Mouse (Mus musculus): ENCODE measurements around the gene Cxcl9. TPM values are rescaled to one million over a fixed set of nuclear protein-coding genes. Genes with fewer than 3 reads are reported as not detected.

Gene Cxcl9
- polyA plus RNA-seq (2015; fragmentation: Nextera tagmentation; extraction: Ambion mirVana): 0.49 TPM in 1 of 2 replicates, not detected in the other

- Histone ChIP-seq H3K4me2 (no peak within 1 kb of the TSS), H3K36me3 (no peaks in the 10 kb centered on the region), H3K9ac (no peak within 1 kb of the TSS), H3K27ac (no peak within 1 kb of the TSS), H3K9me3 (replicated peaks) (no peaks in the 10 kb centered on the region), H3K4me1 (replicated peaks) (peaks cover 14% of the 10 kb centered on the region), H3K27me3 (0 out of 2 replicates have a peak, but pooled peaks cover 4% of the 10 kb centered on the region), H3K4me3 (no peak within 1 kb of the TSS)
- WGBS: 80% methylated on average over 7 of the region's 7 CpGs
- ATAC-seq (replicated peaks; ENCODE audit: insufficient number of reproducible peaks, insufficient read depth, low FRiP score, low read depth): no peak
These were observed at the start of gene Cxcl9 for GRCm38 (mm10) chr5:92327929-92328328. TSS of gene Cxcl9 (minus strand) at chr5:92328079.

GRCm38 (mm10) chr5:92376795-92377405 is 49.0 kb upstream of the Cxcl9 start:
- Histone ChIP-seq H3K4me1 (replicated peaks) (peaks cover 18% of the 10 kb centered on the region), H3K4me3 (no peak overlapping the region), H3K27ac (no peak overlapping the region), H3K27me3 (no peaks in the 10 kb centered on the region), H3K9me3 (replicated peaks) (no peaks in the 10 kb centered on the region), H3K36me3 (no peaks in the 10 kb centered on the region), H3K4me2 (peak overlapping the region; percentile 42), H3K9ac (no peak overlapping the region)
- ATAC-seq (replicated peaks; ENCODE audit: insufficient number of reproducible peaks, insufficient read depth, low FRiP score, low read depth): no peak
- WGBS: 19% methylated on average over 13 of the region's 13 CpGs

DNA sequence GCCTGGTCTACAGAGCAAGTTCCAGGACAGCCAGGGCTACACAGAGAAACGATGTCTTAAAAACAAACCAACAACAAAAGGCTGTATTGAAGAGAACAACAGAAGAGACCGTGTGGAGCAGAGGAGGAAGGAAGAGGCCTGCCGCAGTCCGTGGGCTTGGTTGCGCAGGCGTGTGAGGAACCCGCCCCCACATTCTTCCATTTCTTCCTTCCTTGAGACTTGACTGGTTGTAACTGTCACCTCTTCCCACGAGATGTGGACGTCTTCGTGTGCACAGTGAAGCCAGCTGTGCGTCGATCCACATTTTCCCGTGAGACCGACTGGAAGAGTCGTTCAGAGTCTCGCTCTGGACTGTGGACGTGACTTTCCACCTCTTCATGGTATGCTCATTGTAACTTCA is 47.5 kb upstream of the Cxcl9 start:
- Histone ChIP-seq H3K27ac (peak overlapping the region; percentile 22; the same call in 1 of the 2 replicates), H3K4me3 (no peak overlapping the region), H3K27me3 (no peaks in the 10 kb centered on the region), H3K9me3 (replicated peaks) (no peaks in the 10 kb centered on the region), H3K36me3 (no peaks in the 10 kb centered on the region), H3K9ac (no peak overlapping the region), H3K4me1 (replicated peaks) (peaks cover 18% of the 10 kb centered on the region), H3K4me2 (peak overlapping the region; percentile 13; the same call in 1 of the 2 replicates)
- WGBS: 68% methylated on average over 17 of the region's 17 CpGs
- 0 out of 2 replicates have a peak, but pooled peaks have one; percentile 14 for ATAC-seq (replicated peaks; ENCODE audit: insufficient number of reproducible peaks, insufficient read depth, low FRiP score, low read depth)

DNA sequence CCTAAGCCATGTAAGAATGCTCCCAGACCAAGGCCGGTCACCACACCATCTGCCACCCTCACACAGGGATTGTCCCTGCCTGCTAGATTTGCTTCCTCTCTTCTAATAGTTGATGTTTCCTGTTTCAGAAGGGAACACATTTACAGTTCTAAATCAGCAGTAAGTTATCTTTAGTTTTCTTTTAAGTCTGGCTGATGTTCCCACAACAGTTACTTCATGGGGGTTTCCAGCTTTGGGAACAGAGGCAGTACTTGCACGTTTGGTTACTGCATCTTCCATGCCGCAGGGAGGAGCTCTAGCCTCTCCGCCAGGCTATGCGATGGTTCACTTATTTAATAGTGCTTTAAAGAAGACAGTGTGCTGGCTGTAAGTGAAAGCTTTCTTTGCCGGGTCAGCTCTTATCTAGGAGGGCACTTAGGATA is 46.9 kb upstream of the Cxcl9 start:
- Histone ChIP-seq H3K36me3 (no peaks in the 10 kb centered on the region), H3K4me3 (no peak overlapping the region), H3K4me1 (replicated peaks) (peaks cover 18% of the 10 kb centered on the region), H3K9ac (no peak overlapping the region), H3K4me2 (peak overlapping the region; percentile 13; the same call in 1 of the 2 replicates), H3K27ac (peak overlapping the region; percentile 22; the same call in 1 of the 2 replicates), H3K27me3 (no peaks in the 10 kb centered on the region), H3K9me3 (replicated peaks) (no peaks in the 10 kb centered on the region)
- no peak for ATAC-seq (replicated peaks; ENCODE audit: insufficient number of reproducible peaks, insufficient read depth, low FRiP score, low read depth)
- WGBS: 38% methylated on average over 6 of the region's 6 CpGs

DNA sequence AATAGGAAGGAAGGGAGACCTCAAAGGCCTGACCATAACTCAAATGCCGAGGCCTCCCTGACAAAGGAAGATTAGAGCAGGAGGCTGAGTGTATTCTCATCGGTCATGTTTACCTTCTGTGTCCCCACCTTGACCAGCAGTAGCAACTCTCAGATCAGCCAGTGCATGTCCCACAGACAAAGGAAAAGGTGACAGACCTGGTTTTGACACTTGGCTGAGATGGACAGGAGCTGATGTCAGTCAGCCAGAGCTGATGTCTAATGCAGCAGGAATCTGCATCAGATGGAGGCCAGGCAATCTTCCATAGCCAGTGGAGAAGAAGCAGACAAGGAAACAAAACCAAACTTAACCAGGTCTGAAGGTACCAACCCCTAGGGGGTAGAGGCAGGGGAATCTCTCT is 44.7 kb upstream of the Cxcl9 start:
- no peaks in the 10 kb centered on the region for H3K36me3 ChIP-seq

GRCm38 (mm10) chr5:92371361-92371976 is 43.6 kb upstream of the Cxcl9 start:
- H3K9me3 ChIP-seq (replicated peaks): no peaks in the 10 kb centered on the region
- H3K27ac ChIP-seq: no peak overlapping the region
- ATAC-seq (replicated peaks; ENCODE audit: insufficient number of reproducible peaks, insufficient read depth, low FRiP score, low read depth): no peak
- no peak overlapping the region for H3K4me2 ChIP-seq
- H3K27me3 ChIP-seq: no peaks in the 10 kb centered on the region
- peaks cover 15% of the 10 kb centered on the region for H3K4me1 ChIP-seq (replicated peaks)
- H3K4me3 ChIP-seq: no peak overlapping the region
- WGBS: 84% methylated on average over 14 of the region's 14 CpGs
- H3K9ac ChIP-seq: no peak overlapping the region
- H3K36me3 ChIP-seq: no peaks in the 10 kb centered on the region

More for the DNA sequence above, 44.7 kb upstream of the Cxcl9 start:
- Histone ChIP-seq H3K4me2 (no peak overlapping the region), H3K27me3 (no peaks in the 10 kb centered on the region), H3K4me3 (no peak overlapping the region), H3K4me1 (replicated peaks) (peaks cover 23% of the 10 kb centered on the region), H3K27ac (no peak overlapping the region), H3K9ac (no peak overlapping the region), H3K9me3 (replicated peaks) (no peaks in the 10 kb centered on the region)
- no peak for ATAC-seq (replicated peaks; ENCODE audit: insufficient number of reproducible peaks, insufficient read depth, low FRiP score, low read depth)
- 36% methylated on average over 2 of the region's 2 CpGs for WGBS

DNA sequence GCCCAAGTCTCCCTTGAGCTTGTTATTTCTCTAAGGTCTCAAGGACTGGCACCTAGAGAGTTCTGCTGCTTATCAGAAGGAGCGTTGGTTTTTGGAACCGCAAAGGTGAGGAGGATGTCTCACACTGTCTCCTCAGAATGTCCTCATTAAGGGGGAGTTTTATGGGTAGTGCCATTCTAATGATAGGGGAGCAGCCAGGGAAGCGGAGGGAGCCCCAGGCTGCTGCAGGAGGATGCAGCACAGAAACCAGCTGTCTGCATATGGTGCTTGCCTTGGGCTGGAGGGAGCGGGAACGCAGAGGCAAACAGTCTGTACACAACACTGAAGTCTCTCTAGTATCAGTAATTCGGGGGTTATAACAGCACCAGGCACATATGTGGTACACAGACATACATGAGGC is 43.0 kb upstream of the Cxcl9 start:
- Histone ChIP-seq H3K36me3 (no peaks in the 10 kb centered on the region), H3K27me3 (no peaks in the 10 kb centered on the region), H3K4me3 (no peak overlapping the region), H3K9me3 (replicated peaks) (no peaks in the 10 kb centered on the region), H3K4me1 (replicated peaks) (peaks cover 11% of the 10 kb centered on the region), H3K27ac (no peak overlapping the region), H3K4me2 (no peak overlapping the region), H3K9ac (no peak overlapping the region)
- no peak for ATAC-seq (replicated peaks; ENCODE audit: insufficient number of reproducible peaks, insufficient read depth, low FRiP score, low read depth)
- 79% methylated on average over 6 of the region's 6 CpGs for WGBS

- no peak overlapping the region for H3K4me2 ChIP-seq
- no peak overlapping the region for H3K27ac ChIP-seq
- no peaks in the 10 kb centered on the region for H3K27me3 ChIP-seq
- H3K4me3 ChIP-seq: no peak overlapping the region
- H3K36me3 ChIP-seq: no peaks in the 10 kb centered on the region
- no peak for ATAC-seq (replicated peaks; ENCODE audit: insufficient number of reproducible peaks, insufficient read depth, low FRiP score, low read depth)
- no peak overlapping the region for H3K9ac ChIP-seq
- no peaks in the 10 kb centered on the region for H3K9me3 ChIP-seq (replicated peaks)
- H3K4me1 ChIP-seq (replicated peaks): peaks cover 8% of the 10 kb centered on the region
- WGBS: 77% methylated on average over 6 of the region's 6 CpGs
These were observed 42.5 kb upstream of the Cxcl9 start for GRCm38 (mm10) chr5:92370392-92370791.

- H3K4me2 ChIP-seq: no peak overlapping the region
- no peak overlapping the region for H3K27ac ChIP-seq
- H3K36me3 ChIP-seq: no peaks in the 10 kb centered on the region
- H3K9ac ChIP-seq: no peak overlapping the region
- no peak overlapping the region for H3K4me3 ChIP-seq
- peak; percentile 53; the same call in 1 of the 2 replicates for ATAC-seq (replicated peaks; ENCODE audit: insufficient number of reproducible peaks, insufficient read depth, low FRiP score, low read depth)
- 62% methylated on average over 13 of the region's 13 CpGs for WGBS
- H3K9me3 ChIP-seq (replicated peaks): no peaks in the 10 kb centered on the region
- no peaks in the 10 kb centered on the region for H3K27me3 ChIP-seq
- peaks cover 8% of the 10 kb centered on the region; the same call in 1 of the 2 replicates for H3K4me1 ChIP-seq (replicated peaks)
These were observed 41.5 kb upstream of the Cxcl9 start for GRCm38 (mm10) chr5:92369151-92369994.

- Histone ChIP-seq H3K9me3 (replicated peaks) (no peaks in the 10 kb centered on the region), H3K9ac (no peak overlapping the region), H3K36me3 (no peaks in the 10 kb centered on the region), H3K27ac (0 out of 2 replicates have a peak overlapping the region, but pooled peaks have one; percentile 15), H3K4me2 (no peak overlapping the region), H3K4me1 (replicated peaks) (peaks cover 5% of the 10 kb centered on the region; the same call in 1 of the 2 replicates), H3K4me3 (no peak overlapping the region), H3K27me3 (no peaks in the 10 kb centered on the region)
- no peak for ATAC-seq (replicated peaks; ENCODE audit: insufficient number of reproducible peaks, insufficient read depth, low FRiP score, low read depth)
- WGBS: 40% methylated on average over 10 of the region's 10 CpGs
These were observed 40.5 kb upstream of the Cxcl9 start for GRCm38 (mm10) chr5:92368392-92368791.

- no peak overlapping the region for H3K27ac ChIP-seq
- ATAC-seq (replicated peaks; ENCODE audit: insufficient number of reproducible peaks, insufficient read depth, low FRiP score, low read depth): no peak
- 52% methylated on average over 6 of the region's 6 CpGs for WGBS
- H3K9ac ChIP-seq: no peak overlapping the region
- no peaks in the 10 kb centered on the region for H3K9me3 ChIP-seq (replicated peaks)
- no peaks in the 10 kb centered on the region for H3K36me3 ChIP-seq
- H3K4me2 ChIP-seq: no peak overlapping the region
- no peaks in the 10 kb centered on the region for H3K27me3 ChIP-seq
- H3K4me1 ChIP-seq (replicated peaks): peaks cover 5% of the 10 kb centered on the region; the same call in 1 of the 2 replicates
- H3K4me3 ChIP-seq: no peak overlapping the region
These were observed 38.7 kb upstream of the Cxcl9 start for GRCm38 (mm10) chr5:92366565-92366964.
